Mouse (Mus musculus) CH12.LX (cell line): ENCODE data around the gene Foxk1.

Source experiments
- CTCF ChIP-seq, 2 experiments: IDR thresholded peaks in 1 of 2; conservative IDR thresholded peaks in 1 of 2; 2 replicates each; pipeline ENCODE4 v1.5.1; 2011 to 2012; ENCODE audit warnings: low read depth in 2 of 2, low read length in 2 of 2, improper control_type of control experiment in 1 of 2, inconsistent platforms in 1 of 2, mild to moderate bottlenecking in 1 of 2, moderate library complexity in 1 of 2
- IRF4 ChIP-seq: IDR thresholded peaks from 2 replicates; pipeline ENCODE4 v1.6.1; 2014; ENCODE audit warnings: low read depth, mild to moderate bottlenecking, inconsistent platforms, low read length, improper control_type of control experiment
- KAT2A ChIP-seq: IDR thresholded peaks from 2 replicates; pipeline ENCODE4 v1.6.1; 2012; ENCODE audit warnings: low read length, improper control_type of control experiment, inconsistent platforms; ENCODE audit not compliant: insufficient replicate concordance
- NELFE ChIP-seq: IDR thresholded peaks from 2 replicates; pipeline ENCODE4 v1.6.1; 2011; ENCODE audit warnings: low read depth, low read length, improper control_type of control experiment
- POLR2A ChIP-seq: IDR thresholded peaks from 2 replicates; pipeline ENCODE4 v1.6.1; 2011; ENCODE audit warnings: low read depth, mild to moderate bottlenecking, improper control_type of control experiment, low read length
- RCOR1 ChIP-seq: conservative IDR thresholded peaks from 2 replicates; pipeline ENCODE4 v1.6.1; 2012; ENCODE audit warnings: low read depth, mild to moderate bottlenecking, inconsistent platforms, low read length, improper control_type of control experiment

GRCm38 (mm10) chr5:142477346-142477745 is 76.0 kb downstream of the Foxk1 start:
- TF ChIP-seq KAT2A (no peak), NELFE (no peak), RCOR1 (no peak), IRF4 (no peak), CTCF (conservative IDR thresholded peaks at IDR 0.05 in 1 of 2, IDR thresholded peaks at IDR 0.05 in 1 of 2; ENCODE audit: low read depth in 2 of 2, low read length in 2 of 2) (no peak), POLR2A (no peak)
